Mouse (Mus musculus): Measurements from ENCODE around the gene Adk.
A peak's percentile ranks its signal among the peaks of the same experiment; 100 is the strongest.

Gene Adk

GRCm38 (mm10) chr14:21102666-21103203, 50.4 kb downstream of the Adk start:
- no peak for DNase-seq

GRCm38 (mm10) chr14:21105049-21105448, 52.7 kb downstream of the Adk start:
- no peak for DNase-seq

- DNase-seq = peak in 1 of 2 experiments; percentile 11
These were observed 54.2 kb downstream of the Adk start for GRCm38 (mm10) chr14:21106582-21106981.

- DNase-seq = no peak
These were observed 55.2 kb downstream of the Adk start for GRCm38 (mm10) chr14:21107551-21107950.

- no peak for DNase-seq
These were observed 58.1 kb downstream of the Adk start for GRCm38 (mm10) chr14:21110492-21110891.

GRCm38 (mm10) chr14:21111500-21111899, 59.1 kb downstream of the Adk start:
- DNase-seq = no peak

GRCm38 (mm10) chr14:21112174-21112573, 59.8 kb downstream of the Adk start:
- no peak for DNase-seq

- DNase-seq = no peak
These were observed 60.4 kb downstream of the Adk start for GRCm38 (mm10) chr14:21112742-21113141.

GRCm38 (mm10) chr14:21114339-21114738, 62.0 kb downstream of the Adk start:
- DNase-seq = no peak

- DNase-seq = no peak
These were observed 62.9 kb downstream of the Adk start for GRCm38 (mm10) chr14:21115318-21115717.

- no peak for DNase-seq
These were observed 63.6 kb downstream of the Adk start for GRCm38 (mm10) chr14:21115888-21116460.

GRCm38 (mm10) chr14:21118095-21118494, 65.7 kb downstream of the Adk start:
- no peak for DNase-seq

- DNase-seq = peak in 1 of 2 experiments; percentile 16
These were observed 67.4 kb downstream of the Adk start for GRCm38 (mm10) chr14:21119653-21120313.

GRCm38 (mm10) chr14:21120473-21120872, 68.1 kb downstream of the Adk start:
- DNase-seq = peak; percentile 57 to 71

GRCm38 (mm10) chr14:21127215-21127614, 74.8 kb downstream of the Adk start:
- DNase-seq = no peak

GRCm38 (mm10) chr14:21136906-21137305, 84.5 kb downstream of the Adk start:
- DNase-seq = peak; percentile 75 to 76

- DNase-seq = no peak
These were observed 90.2 kb downstream of the Adk start for GRCm38 (mm10) chr14:21142603-21143002.

- no peak for DNase-seq
These were observed 91.2 kb downstream of the Adk start for GRCm38 (mm10) chr14:21143406-21144115.

- DNase-seq = no peak
These were observed 94.8 kb downstream of the Adk start for GRCm38 (mm10) chr14:21147171-21147570.

GRCm38 (mm10) chr14:21150301-21150700, 97.9 kb downstream of the Adk start:
- no peak for DNase-seq

- no peak for DNase-seq
These were observed 99.7 kb downstream of the Adk start for GRCm38 (mm10) chr14:21152055-21152454.

- DNase-seq = no peak
These were observed 113.3 kb downstream of the Adk start for GRCm38 (mm10) chr14:21165706-21166105.

- no peak for DNase-seq
These were observed 113.7 kb downstream of the Adk start for GRCm38 (mm10) chr14:21166114-21166513.
